ENCODE assay signal across 8 mouse cellular contexts in the genomic region with DNA sequence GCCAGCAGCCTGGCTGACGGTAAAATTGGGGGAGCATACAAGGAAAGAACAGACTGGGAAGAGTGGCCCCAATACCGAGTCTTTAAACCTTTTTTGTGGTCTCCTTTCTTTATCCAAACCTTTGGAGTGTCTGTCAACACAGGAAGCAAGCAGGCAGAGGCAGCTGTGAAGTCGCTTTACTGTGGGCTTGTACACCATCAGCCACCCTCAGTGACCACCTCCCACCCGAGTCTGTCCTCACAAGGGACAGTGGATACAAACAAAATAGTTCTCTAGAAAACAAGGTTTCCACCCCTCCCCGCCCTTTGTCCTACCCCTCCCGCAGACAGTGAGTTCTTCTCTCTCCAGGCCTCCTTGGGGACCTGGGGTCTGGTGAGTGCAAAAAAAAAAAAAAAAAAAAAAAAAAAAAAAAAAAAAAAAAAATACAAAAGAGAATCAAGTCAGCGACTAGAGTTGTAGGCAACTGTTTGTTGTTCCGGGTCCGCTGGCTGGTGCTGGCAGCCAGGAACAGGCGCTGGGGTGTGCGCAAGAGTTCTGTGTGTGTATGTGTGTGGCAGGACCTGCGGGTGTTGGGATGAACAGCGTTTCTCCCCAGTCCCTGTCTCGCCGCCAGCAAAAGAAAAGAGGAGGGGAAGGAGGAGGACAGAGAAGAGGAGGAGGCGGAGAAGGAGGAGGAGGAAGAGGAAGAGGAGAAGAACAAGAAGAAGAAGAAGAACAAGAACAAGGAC. TPM values are rescaled to one million over a fixed set of nuclear protein-coding genes. Genes with fewer than 3 reads are reported as not detected.
DNase-seq lines count a peak whose midpoint lies in the region; ATAC-seq and TF ChIP-seq lines count a peak whose summit lies in the region.

No protein-coding gene starts in this region.

- H3K4me3 ChIP-seq in heart, embryonic 13.5 days, result peak overlapping the region; percentile 60
- H3K4me3 ChIP-seq in bone marrow macrophage, adult 2 months (ENCODE audit: insufficient read depth, low read length), result peak overlapping the region; percentile 18; the same call in 1 of the 2 replicates
- H3K4me3 ChIP-seq in heart, embryonic 15.5 days, result peak overlapping the region; percentile 51

- no peak overlapping the region for H3K27ac ChIP-seq in heart, embryonic 13.5 days (replicated peaks)
- no peak overlapping the region for H3K27ac ChIP-seq in bone marrow macrophage, adult 2 months (ENCODE audit: insufficient read depth, low read depth, low read length)
- no peak overlapping the region for H3K27ac ChIP-seq in heart, embryonic 15.5 days

- ATAC-seq in heart, embryonic 13.5 days (ENCODE audit: extremely low read depth, insufficient number of reproducible peaks, low FRiP score, low TSS enrichment), result no peak
- ATAC-seq in heart, embryonic 15.5 days (replicated peaks; ENCODE audit: insufficient number of reproducible peaks, insufficient read depth, low FRiP score, low read depth), result no peak

- H3K36me3 ChIP-seq in heart, embryonic 13.5 days, result no peaks in the 10 kb centered on the region
- no peaks in the 10 kb centered on the region for H3K36me3 ChIP-seq in heart, embryonic 15.5 days

- peak overlapping the region; percentile 96 for H3K4me2 ChIP-seq in heart, embryonic 13.5 days
- H3K4me2 ChIP-seq in heart, embryonic 15.5 days, result peak overlapping the region; percentile 95

- TF ChIP-seq POLR2A in bone marrow macrophage, adult 2 months (IDR thresholded peaks at IDR 0.05; ENCODE audit: borderline replicate concordance, low read depth, low read length), result no peak

- TF ChIP-seq CTCF in bone marrow macrophage, adult 2 months (IDR thresholded peaks at IDR 0.05; ENCODE audit: low read depth, low read length), result no peak

- H3K4me1 ChIP-seq in heart, embryonic 13.5 days, result peaks cover 23% of the 10 kb centered on the region
- peaks cover 2% of the 10 kb centered on the region for H3K4me1 ChIP-seq in bone marrow macrophage, adult 2 months (ENCODE audit: control insufficient read depth, insufficient read depth, low read length)
- peaks cover 15% of the 10 kb centered on the region for H3K4me1 ChIP-seq in heart, embryonic 15.5 days (replicated peaks)

- H3K9me3 ChIP-seq in heart, embryonic 13.5 days, result no peaks in the 10 kb centered on the region
- no peaks in the 10 kb centered on the region for H3K9me3 ChIP-seq in heart, embryonic 15.5 days (replicated peaks)

- H3K27me3 ChIP-seq in heart, embryonic 13.5 days (replicated peaks), result peaks cover 57% of the 10 kb centered on the region
- peaks cover 47% of the 10 kb centered on the region for H3K27me3 ChIP-seq in heart, embryonic 15.5 days

- 20% methylated on average over 16 of the region's 16 CpGs for WGBS in heart, embryonic 13.5 days
- WGBS in heart, embryonic 15.5 days, result 18% methylated on average over 16 of the region's 16 CpGs

- DNase-seq in heart, postnatal 4 days, result no peak
- peak; percentile 21 for DNase-seq in lung, postnatal 14 days
- DNase-seq in adrenal gland, postnatal 4 days (ENCODE audit: low spot score in 2 of 2), result no peak
- DNase-seq in spleen, postnatal 10 days (ENCODE audit: low spot score in 2 of 2), result no peak
- DNase-seq in left cerebral cortex, adult 8-10 months (ENCODE audit: low spot score in 2 of 2), result no peak

- H3K9ac ChIP-seq in heart, embryonic 13.5 days, result peak overlapping the region; percentile 74
- H3K9ac ChIP-seq in heart, embryonic 15.5 days, result no peak overlapping the region

RNA-seq across cellular contexts. Expression of a gene that starts 58.8 kb away (rescaled TPM):
- 0.19 and 0.28 TPM in 2 replicates for polyA plus RNA-seq in heart, embryonic 13.5 days (2015; fragmentation: Nextera tagmentation; extraction: Ambion mirVana)
- total RNA-seq in heart, postnatal 4 days (2021), result 1 to 10 TPM; 1.7 to 1.8 TPM
- 1.7 and 3.8 TPM in 2 replicates for polyA plus RNA-seq in bone marrow macrophage, adult 2 months (2012; ENCODE audit: insufficient read depth, insufficient read length, missing spikeins)
- 0.20 TPM in 1 of 2 replicates, not detected in the other for polyA plus RNA-seq in heart, embryonic 15.5 days (2015; fragmentation: Nextera tagmentation; extraction: Ambion mirVana)
- 10 to 100 TPM; 31.5 to 32.3 TPM for total RNA-seq in adrenal gland, postnatal 4 days (2021)
- 10 to 100 TPM; 71.9 to 82.7 (median 78.9) TPM for total RNA-seq in left cerebral cortex, adult 8-10 months (2022)

Comparison
In these comparisons a context has a peak if more than half of its experiments do, and no peak if none do; other contexts are left out.
1. RNA of a gene that starts 58.8 kb away (total RNA-seq): 71.9 to 82.7 TPM in left cerebral cortex, adult 8-10 months and 31.5 to 32.3 TPM in adrenal gland, postnatal 4 days; 1.7 to 1.8 TPM in heart, postnatal 4 days; every median in the first group is over 10 times any median in the second.
2. Peak in every context shown above with its lines, with median percentiles within 50 percentile points of each other: H3K4me3 ChIP-seq.